Mouse (Mus musculus) ES-E14 (cell line): ENCODE measurements around the gene Phf10.

ENCODE experiments used
- CHD2 ChIP-seq: IDR thresholded peaks from 2 replicates; pipeline ENCODE4 v1.6.1; 2014; ENCODE audit warnings: mild to moderate bottlenecking, low read depth, low read length, inconsistent platforms
- HCFC1 ChIP-seq: IDR thresholded peaks from 2 replicates; pipeline ENCODE4 v1.6.1; 2012; ENCODE audit warnings: low read length, inconsistent platforms, borderline replicate concordance; ENCODE audit not compliant: insufficient read depth
- MAFK ChIP-seq: IDR thresholded peaks from 2 replicates; pipeline ENCODE4 v1.6.1; 2014; ENCODE audit warnings: mild to moderate bottlenecking, low read depth, low read length, inconsistent platforms; ENCODE audit not compliant: insufficient read depth
- ZC3H11A ChIP-seq: IDR thresholded peaks from 2 replicates; pipeline ENCODE4 v1.6.1; 2012; ENCODE audit warnings: low read depth, mild to moderate bottlenecking, inconsistent platforms, low read length, borderline replicate concordance
- ZNF384 ChIP-seq: IDR thresholded peaks from 2 replicates; pipeline ENCODE4 v1.6.1; 2012; ENCODE audit warnings: low read depth, low read length, inconsistent platforms

DNA sequence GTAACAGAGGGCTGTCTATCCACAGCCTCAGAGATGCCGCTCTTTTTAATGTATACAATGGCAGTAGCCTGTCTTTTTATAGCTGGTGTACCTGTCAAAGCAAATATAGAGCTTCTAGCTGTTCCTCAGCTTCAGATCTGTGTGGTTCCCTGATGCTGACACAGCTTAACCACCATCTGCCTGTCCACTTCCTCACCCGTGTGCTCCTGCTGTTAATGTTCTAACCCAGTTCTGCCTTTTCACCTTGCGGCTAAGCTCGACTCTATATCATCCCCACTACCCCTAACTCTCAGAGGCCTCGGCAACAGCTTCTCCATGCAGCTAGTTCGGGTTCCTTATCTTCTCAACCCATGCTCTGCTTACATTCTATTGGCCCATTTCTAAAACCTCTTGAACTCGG, 30.4 kb downstream of the Phf10 start:
- TF ChIP-seq ZNF384 (no peak), HCFC1 (no peak), MAFK (no peak), ZC3H11A (no peak), CHD2 (no peak)
